10 mouse cellular contexts compared by ENCODE assay signal in genomic region chr17:26464972-26465371, GRCm38 (mm10). TPM values are rescaled to one million over a fixed set of nuclear protein-coding genes. Genes with fewer than 3 reads are reported as not detected.
DNase-seq lines count a peak whose midpoint lies in the region; ATAC-seq and TF ChIP-seq lines count a peak whose summit lies in the region.
"Had no signal": no experiment of that assay in that cellular context is flagged by ENCODE, and none has a peak within 500 bp of the region (broad histone marks: within the 10 kb centered on the region; RNA-seq: fewer than 3 reads in every experiment).

No protein-coding gene starts in this region.

- TF ChIP-seq POLR2A in cortical plate, adult 2 months (IDR thresholded peaks at IDR 0.05; ENCODE audit: extremely low read depth, insufficient read depth, low read length), result 0 out of 2 replicates have a peak, but pooled peaks have one; percentile 12

- no peak for TF ChIP-seq CTCF in cortical plate, adult 2 months (IDR thresholded peaks at IDR 0.05; ENCODE audit: extremely low read depth, insufficient read depth, low read length)

- H3K36me3 ChIP-seq in intestine, embryonic 16.5 days (ENCODE audit: control insufficient read depth, insufficient read depth, low read length), result no peaks in the 10 kb centered on the region

- H3K4me3 ChIP-seq in cortical plate, adult 2 months (ENCODE audit: insufficient read depth, low read length), result no peak overlapping the region
- no peak overlapping the region for H3K4me3 ChIP-seq in intestine, embryonic 16.5 days (ENCODE audit: low read length)
- H3K4me3 ChIP-seq: myocyte had no signal

- no peaks in the 10 kb centered on the region for H3K27me3 ChIP-seq in intestine, embryonic 16.5 days (replicated peaks; ENCODE audit: control insufficient read depth, insufficient read depth, low read length)

- no peaks in the 10 kb centered on the region for H3K9me3 ChIP-seq in intestine, embryonic 16.5 days (ENCODE audit: control insufficient read depth, low read length)

- peak; percentile 76 to 84 for DNase-seq in adrenal gland, adult (ENCODE audit: inconsistent age in 2 of 2, low spot score in 1 of 2)
- no peak for DNase-seq in adrenal gland, postnatal 4 days (ENCODE audit: low spot score in 2 of 2)
- peak; percentile 88 to 92 for DNase-seq in lung, adult 18-20 months
- DNase-seq in urinary bladder, postnatal 14 days (ENCODE audit: low spot score), result no peak
- DNase-seq: thymus, postnatal 4 days had no signal

- H3K9ac ChIP-seq in intestine, embryonic 16.5 days (ENCODE audit: low read depth, low read length), result no peak overlapping the region

- peak overlapping the region; percentile 43; the same call in 1 of the 2 replicates for H3K27ac ChIP-seq in cortical plate, adult 2 months (ENCODE audit: insufficient read depth, low read length)
- 0 out of 2 replicates have a peak overlapping the region, but pooled peaks have one; percentile 14 for H3K27ac ChIP-seq in intestine, embryonic 16.5 days (ENCODE audit: low read length)

- WGBS in intestine, embryonic 16.5 days, result 69% methylated on average over 7 of the region's 7 CpGs

- peak; percentile 26 for ATAC-seq in intestine, embryonic 16.5 days
- no peak for ATAC-seq in CD4-positive, CD25-positive, alpha-beta regulatory T cell, adult 4 months
- ATAC-seq in megakaryocyte progenitor cell, adult 5-6 weeks (replicated peaks; ENCODE audit: poor library complexity), result no peak

- H3K4me1 ChIP-seq in cortical plate, adult 2 months (ENCODE audit: control insufficient read depth, insufficient read depth, low read length), result peaks cover 1% of the 10 kb centered on the region; the same call in 1 of the 2 replicates
- no peaks in the 10 kb centered on the region for H3K4me1 ChIP-seq in intestine, embryonic 16.5 days (ENCODE audit: control insufficient read depth, insufficient read depth, low read length)

- H3K4me2 ChIP-seq in intestine, embryonic 16.5 days (ENCODE audit: low read depth, low read length), result no peak overlapping the region

RNA-seq across cellular contexts. Expression of gene Neurl1b, which starts 50.3 kb away (rescaled TPM):
- 10 to 100 TPM; 55.6 to 57.4 TPM for total RNA-seq in adrenal gland, postnatal 4 days (2021)
- polyA plus RNA-seq in cortical plate, adult 2 months (2012; rRNA removed), result 53.4 and 56.8 TPM in 2 replicates
- 1.5 and 1.6 TPM in 2 replicates for polyA plus RNA-seq in intestine, embryonic 16.5 days (2015; fragmentation: Nextera tagmentation; extraction: Ambion mirVana)
- polyA plus RNA-seq in CD4-positive, CD25-positive, alpha-beta regulatory T cell, adult 4 months (2017; shearing (Covaris generic)), result under 1 TPM; 0.13 to 0.22 TPM
- total RNA-seq in megakaryocyte progenitor cell, adult 5-6 weeks (2015), result 1.6 and 2.2 TPM in 2 replicates
- 1.9 and 2.2 TPM in 2 replicates for total RNA-seq in megakaryocyte progenitor cell, adult 5-6 weeks (2017)

Comparison
In these comparisons a context has a peak if more than half of its experiments do, and no peak if none do; other contexts are left out.
1. DNase-seq: peak in adrenal gland, adult (2 of 2) and lung, adult 18-20 months (2 of 2); none in adrenal gland, postnatal 4 days (0 of 2) and urinary bladder, postnatal 14 days (single experiment).
2. RNA of gene Neurl1b, which starts 50.3 kb away (polyA plus RNA-seq): 53.4 to 56.8 TPM in cortical plate, adult 2 months; 1.5 to 1.6 TPM in intestine, embryonic 16.5 days and 0.13 to 0.22 TPM in CD4-positive, CD25-positive, alpha-beta regulatory T cell, adult 4 months; every median in the first group is over 10 times any median in the second.